Mouse (Mus musculus): Measurements from ENCODE around the gene Osbpl6.

DNA sequence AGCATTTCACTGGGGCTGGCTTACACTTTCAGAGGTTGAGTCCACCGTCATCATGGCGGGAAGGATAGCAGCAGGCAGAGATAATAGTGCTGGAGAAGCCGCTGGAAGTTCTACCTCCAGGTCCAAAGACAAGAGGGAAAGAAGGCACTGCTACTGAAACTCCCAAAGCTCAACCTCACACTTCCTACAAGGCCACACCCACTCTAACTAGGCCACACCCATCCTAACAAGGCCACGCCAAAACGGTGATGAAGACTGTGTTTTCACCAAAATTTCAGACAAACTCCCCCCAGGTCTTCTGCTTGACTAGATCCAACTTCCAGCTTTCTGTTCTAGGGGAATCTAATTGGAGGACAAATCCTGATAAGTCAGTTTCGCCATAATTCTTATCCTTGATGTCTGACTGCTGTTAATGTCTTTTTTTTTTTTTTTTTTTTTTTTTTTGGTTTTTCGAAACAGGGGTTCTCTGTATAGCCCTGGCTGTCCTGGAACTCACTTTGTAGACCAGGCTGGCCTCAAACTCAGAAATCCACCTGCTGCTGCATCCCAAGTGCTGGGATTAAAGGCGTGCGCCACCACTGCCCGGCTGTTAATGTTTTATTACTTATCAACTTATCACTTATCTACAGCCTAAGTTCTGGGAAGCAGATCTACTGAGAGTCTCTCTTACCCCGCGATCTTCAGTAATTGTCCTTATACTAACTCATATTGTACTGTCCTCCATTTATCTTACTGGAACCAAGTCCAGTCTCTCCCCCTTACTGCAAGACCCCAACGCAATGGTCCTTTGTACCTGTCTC lies 37.2 kb upstream of the Osbpl6 start:
- TF ChIP-seq CTCF (IDR thresholded peaks at IDR 0.05; ENCODE audit: low read depth), result no peak
- no peak for TF ChIP-seq EP300 (IDR thresholded peaks at IDR 0.05; ENCODE audit: low read depth)
